Mouse (Mus musculus): ENCODE data around the gene Kitl. TPM values are rescaled to one million over a fixed set of nuclear protein-coding genes. Genes with fewer than 3 reads are reported as not detected.

The Kitl gene
- 9.8 and 14.1 TPM in 2 replicates for polyA plus RNA-seq (2012; ENCODE audit: insufficient read depth, insufficient read length, missing spikeins)

DNA sequence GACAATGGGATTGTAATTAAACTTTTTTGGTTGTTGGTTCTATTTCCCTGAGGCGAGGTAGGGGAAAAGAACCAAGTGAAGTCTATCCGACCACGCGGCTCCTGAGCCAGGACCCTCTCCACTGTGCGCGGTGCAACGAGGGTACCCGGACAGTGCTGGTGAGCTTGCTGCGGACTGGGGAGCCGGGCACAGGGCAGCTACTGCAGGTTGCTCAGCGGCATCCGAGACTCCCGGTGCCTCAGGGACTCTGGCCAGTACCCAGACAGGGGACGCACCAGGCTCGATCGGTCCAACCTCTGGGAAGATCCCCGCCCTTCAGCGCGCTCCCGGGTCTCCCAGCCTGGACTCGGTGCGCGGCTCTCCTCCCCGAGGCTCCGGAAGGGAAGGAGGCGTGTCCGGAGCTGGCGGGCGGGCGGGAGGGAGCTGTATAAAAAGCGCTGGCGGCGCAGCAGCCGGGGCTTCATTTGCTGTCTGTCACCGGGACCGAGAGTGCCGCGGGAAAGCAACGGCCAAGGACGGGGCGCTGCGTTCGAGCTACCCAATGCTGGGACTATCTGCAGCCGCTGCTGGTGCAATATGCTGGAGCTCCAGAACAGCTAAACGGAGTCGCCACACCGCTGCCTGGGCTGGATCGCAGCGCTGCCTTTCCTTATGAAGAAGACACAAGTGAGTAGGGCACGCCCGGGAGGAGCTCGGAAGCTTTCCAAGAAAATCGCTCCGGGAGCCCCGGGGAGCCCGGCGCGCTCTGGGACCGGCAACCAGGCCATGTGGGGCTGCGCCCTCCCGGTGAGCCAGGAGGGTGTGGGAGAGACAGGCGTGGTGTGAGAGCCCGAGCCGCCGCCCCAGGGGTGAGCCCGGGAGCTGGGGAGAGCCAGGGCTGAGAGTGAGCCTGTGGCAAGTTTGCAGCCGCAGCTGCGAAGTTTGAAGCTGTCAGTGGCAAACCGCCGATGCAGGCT lies at the start of gene Kitl:
TSS of gene Kitl (plus strand) at position 261 of the 956 bp plus-strand sequence.
- peak within 1 kb of the TSS; percentile 80 for H3K27ac ChIP-seq (replicated peaks; ENCODE audit: low read depth, low read length)

DNA sequence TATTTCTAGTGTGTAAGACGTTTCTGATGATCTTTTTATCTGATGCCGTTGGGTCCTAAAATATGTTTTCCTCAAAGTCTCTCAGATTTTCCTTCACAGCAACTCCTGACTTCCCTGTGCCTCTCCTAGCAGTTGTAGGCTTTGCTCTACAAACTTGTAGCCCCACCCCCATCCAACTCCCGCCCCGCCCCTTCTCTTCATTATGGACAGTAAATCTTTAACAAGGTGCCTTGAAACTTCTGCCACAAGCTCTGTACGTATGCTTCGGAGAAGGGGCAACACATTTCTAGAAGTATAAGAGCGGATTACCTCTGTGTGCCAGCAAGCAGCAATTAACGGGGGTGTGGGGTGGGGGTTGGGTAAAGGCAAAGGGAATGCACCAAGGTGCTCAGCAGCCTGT lies 42.6 kb upstream of the Kitl start:
- H3K4me1 ChIP-seq (ENCODE audit: control insufficient read depth, insufficient read depth, insufficient read length, low read length): no peaks in the 10 kb centered on the region
- no peak overlapping the region for H3K4me3 ChIP-seq (ENCODE audit: insufficient read depth, low read depth, low read length)
- H3K27ac ChIP-seq (replicated peaks; ENCODE audit: low read depth, low read length): no peak overlapping the region

More for the DNA sequence above, at the start of gene Kitl:
- Histone ChIP-seq H3K4me3 (ENCODE audit: insufficient read depth, low read depth, low read length) (peak within 1 kb of the TSS; percentile 79), H3K4me1 (ENCODE audit: control insufficient read depth, insufficient read depth, insufficient read length, low read length) (peaks cover 4% of the 10 kb centered on the region; the same call in 1 of the 2 replicates)

DNA sequence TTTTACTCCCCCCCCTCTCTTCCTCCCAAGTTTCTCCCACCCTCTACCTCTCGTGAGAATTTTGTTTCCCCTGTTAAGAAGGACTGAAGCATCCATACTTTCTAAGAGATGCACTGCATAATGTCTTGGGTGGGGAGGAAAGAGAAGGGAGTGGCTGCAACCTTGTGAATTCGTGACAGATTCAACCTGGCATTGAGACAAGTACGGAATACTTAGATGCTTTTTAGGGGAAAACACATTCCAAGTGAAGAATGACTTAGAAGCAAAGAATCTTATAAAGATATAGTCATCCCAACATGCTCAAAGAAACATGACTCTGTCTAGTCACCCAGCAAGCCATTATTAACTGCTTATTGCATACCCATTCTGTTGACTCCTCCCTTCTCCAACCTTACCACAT lies 35.3 kb upstream of the Kitl start:
- Histone ChIP-seq H3K4me1 (ENCODE audit: control insufficient read depth, insufficient read depth, insufficient read length, low read length) (no peaks in the 10 kb centered on the region), H3K4me3 (ENCODE audit: insufficient read depth, low read depth, low read length) (no peak overlapping the region), H3K27ac (replicated peaks; ENCODE audit: low read depth, low read length) (no peak overlapping the region)

DNA sequence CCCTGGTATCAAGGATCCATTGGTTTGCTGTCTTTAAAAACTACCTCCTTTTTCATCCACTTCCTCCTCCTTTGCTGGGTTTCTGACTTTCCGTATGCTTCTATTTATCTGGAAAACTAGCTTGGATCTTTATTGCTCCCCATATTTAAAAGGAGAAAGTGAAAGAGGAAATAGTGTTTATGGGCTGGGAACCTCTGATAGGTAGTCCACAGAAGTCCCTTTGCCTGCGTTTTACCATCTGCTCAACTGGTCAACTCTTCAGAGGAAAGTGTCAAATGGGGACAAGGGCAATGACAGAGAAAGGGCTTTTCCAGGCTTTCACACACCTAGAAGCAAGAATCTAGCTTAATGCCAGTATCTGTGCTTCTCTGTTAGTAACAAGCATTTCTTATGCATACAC lies 34.5 kb upstream of the Kitl start:
- Histone ChIP-seq H3K27ac (replicated peaks; ENCODE audit: low read depth, low read length) (no peak overlapping the region), H3K4me3 (ENCODE audit: insufficient read depth, low read depth, low read length) (no peak overlapping the region), H3K4me1 (ENCODE audit: control insufficient read depth, insufficient read depth, insufficient read length, low read length) (no peaks in the 10 kb centered on the region)

DNA sequence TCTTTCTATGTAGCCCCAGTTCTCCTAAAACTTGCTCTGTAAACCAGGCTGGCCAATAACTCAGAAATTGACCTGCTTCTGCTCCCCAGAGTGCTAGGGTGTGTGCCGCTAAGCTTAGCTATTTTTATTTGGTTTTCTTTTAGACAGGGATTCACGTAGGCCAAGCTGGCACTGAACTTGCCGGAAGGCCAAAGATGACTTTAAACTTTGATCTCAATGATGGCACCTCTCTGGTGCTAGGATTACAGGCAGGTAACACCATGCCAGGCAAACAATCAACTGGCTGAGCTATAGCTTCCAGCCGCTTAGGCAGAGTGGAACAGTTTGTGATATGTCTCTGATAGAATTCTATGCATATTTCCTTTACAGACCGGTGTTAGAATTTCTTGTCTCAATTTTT lies 33.5 kb upstream of the Kitl start:
- no peak overlapping the region for H3K27ac ChIP-seq (replicated peaks; ENCODE audit: low read depth, low read length)
- H3K4me1 ChIP-seq (ENCODE audit: control insufficient read depth, insufficient read depth, insufficient read length, low read length): no peaks in the 10 kb centered on the region
- H3K4me3 ChIP-seq (ENCODE audit: insufficient read depth, low read depth, low read length): no peak overlapping the region

DNA sequence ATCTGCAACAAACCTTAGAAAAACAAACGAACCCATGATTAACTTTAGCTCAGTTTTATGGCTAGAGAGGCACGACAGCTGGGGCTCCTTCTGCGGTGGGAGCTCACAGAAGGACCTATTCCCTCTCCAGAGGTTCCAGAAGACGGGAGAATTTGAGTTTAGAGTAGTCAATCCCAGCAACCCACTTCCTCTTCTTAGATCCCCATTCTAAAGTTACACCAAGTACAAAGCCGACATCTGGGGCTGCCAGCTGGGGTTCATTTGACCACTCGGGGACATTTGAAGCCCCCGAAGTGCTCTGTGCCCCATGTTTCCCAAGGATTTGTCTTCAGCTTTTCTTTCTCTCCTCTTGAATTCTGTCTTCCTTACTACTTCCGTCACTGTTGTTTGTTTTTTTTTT lies 28.7 kb upstream of the Kitl start:
- peak overlapping the region; percentile 31; the same call in 1 of the 2 replicates for H3K27ac ChIP-seq (replicated peaks; ENCODE audit: low read depth, low read length)
- no peaks in the 10 kb centered on the region for H3K4me1 ChIP-seq (ENCODE audit: control insufficient read depth, insufficient read depth, insufficient read length, low read length)
- H3K4me3 ChIP-seq (ENCODE audit: insufficient read depth, low read depth, low read length): peak overlapping the region; percentile 44

DNA sequence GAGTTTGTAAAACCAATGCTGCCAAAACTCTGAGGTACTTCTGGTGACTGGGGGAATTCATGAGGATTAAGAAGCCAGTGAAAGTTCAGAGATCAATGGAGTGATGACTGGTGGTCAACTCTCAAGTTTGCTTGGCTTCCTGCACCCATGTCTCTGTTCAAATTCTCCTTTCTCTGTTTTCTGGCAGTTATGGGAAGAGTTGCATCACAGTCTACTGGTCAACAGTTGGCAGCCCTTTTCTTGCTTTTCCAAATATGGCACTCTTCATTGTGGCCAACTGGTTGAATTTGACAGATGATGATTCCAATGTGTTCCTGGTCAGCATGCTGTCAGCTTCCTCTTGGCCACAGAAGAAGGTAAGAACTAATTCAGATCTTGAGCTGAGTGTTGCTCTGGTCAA lies 25.7 kb upstream of the Kitl start:
- H3K27ac ChIP-seq (replicated peaks; ENCODE audit: low read depth, low read length): no peak overlapping the region
- no peaks in the 10 kb centered on the region for H3K4me1 ChIP-seq (ENCODE audit: control insufficient read depth, insufficient read depth, insufficient read length, low read length)
- H3K4me3 ChIP-seq (ENCODE audit: insufficient read depth, low read depth, low read length): no peak overlapping the region

DNA sequence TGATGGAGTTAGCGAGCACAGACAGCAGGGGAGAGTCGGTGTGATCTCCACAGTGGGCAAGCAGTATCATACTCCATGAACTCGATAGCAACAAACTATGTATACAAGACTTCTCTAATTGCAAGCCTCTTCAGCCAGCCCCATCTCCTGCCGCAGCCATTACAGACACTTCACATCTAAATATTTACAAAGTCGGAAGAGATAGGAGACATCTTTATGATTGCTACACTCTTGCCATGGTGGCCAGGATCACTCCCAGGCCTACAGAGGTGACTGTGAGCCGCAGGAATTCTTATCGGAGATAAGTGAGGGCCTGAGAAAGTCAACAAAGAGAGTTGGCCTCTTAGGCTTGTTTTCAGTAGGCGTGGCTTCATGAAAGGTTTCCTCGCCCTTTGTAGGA lies 23.3 kb upstream of the Kitl start:
- H3K27ac ChIP-seq (replicated peaks; ENCODE audit: low read depth, low read length): no peak overlapping the region
- H3K4me3 ChIP-seq (ENCODE audit: insufficient read depth, low read depth, low read length): no peak overlapping the region
- H3K4me1 ChIP-seq (ENCODE audit: control insufficient read depth, insufficient read depth, insufficient read length, low read length): no peaks in the 10 kb centered on the region

DNA sequence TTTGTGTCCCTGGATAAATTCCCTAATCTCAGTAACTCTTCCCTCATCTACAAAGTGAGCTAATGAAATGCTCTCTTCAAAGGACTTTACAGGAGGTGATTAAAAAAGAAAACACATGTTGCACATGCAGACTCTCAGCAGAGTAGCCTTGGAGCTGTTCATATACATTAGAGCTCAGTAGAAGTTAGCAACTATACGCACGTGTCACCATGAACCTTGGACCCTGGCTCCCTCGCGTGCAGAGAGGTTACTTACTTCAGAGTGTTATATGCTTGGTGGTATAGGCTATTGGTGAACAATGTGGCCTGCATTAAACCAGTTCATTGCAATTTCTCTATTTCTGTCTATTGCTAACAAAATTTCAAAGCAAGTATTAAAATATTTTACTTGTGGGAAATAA lies 14.0 kb upstream of the Kitl start:
- Histone ChIP-seq H3K27ac (replicated peaks; ENCODE audit: low read depth, low read length) (no peak overlapping the region), H3K4me1 (ENCODE audit: control insufficient read depth, insufficient read depth, insufficient read length, low read length) (no peaks in the 10 kb centered on the region), H3K4me3 (ENCODE audit: insufficient read depth, low read depth, low read length) (no peak overlapping the region)

DNA sequence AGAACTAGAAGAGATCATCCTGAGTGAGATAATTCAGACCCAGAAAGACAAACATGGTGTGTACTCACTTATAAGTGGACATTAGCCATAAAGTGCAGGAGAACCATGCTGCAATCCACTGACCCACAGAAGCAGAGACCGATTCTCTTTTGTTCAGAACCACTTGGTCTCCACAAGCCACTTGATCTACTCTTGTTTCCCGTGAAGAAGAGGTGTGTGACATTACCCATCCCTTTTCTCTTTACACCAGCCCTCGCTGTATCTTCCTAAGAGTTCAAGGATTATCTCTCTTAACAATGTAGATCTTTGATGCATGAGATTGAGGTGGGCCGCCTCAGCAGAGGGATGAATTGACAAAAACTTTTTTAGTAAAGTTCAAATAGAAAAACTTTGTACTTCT lies 11.6 kb upstream of the Kitl start:
- Histone ChIP-seq H3K4me3 (ENCODE audit: insufficient read depth, low read depth, low read length) (no peak overlapping the region), H3K4me1 (ENCODE audit: control insufficient read depth, insufficient read depth, insufficient read length, low read length) (no peaks in the 10 kb centered on the region), H3K27ac (replicated peaks; ENCODE audit: low read depth, low read length) (no peak overlapping the region)

DNA sequence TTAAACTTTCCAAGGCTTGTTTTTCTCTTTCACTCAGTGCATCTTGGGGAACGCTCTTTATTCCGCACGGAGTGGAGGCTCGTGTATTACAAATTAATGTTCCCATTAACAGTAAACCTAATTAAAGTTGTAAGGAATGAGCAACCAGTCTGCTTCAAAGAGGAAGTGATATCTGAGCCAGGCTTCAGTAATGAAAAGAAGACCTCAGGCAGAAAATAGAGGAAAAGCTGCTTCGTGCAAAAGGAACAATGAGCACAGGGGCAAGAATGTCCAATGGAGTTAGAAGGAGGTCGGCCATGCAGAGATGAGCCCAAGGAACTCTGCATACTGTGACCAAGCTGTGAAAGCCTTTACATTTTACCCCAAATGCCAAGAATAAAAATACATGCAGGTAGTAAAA lies 5.7 kb upstream of the Kitl start:
- peaks cover 4% of the 10 kb centered on the region; the same call in 1 of the 2 replicates for H3K4me1 ChIP-seq (ENCODE audit: control insufficient read depth, insufficient read depth, insufficient read length, low read length)
- H3K27ac ChIP-seq (replicated peaks; ENCODE audit: low read depth, low read length): no peak overlapping the region
- no peak overlapping the region for H3K4me3 ChIP-seq (ENCODE audit: insufficient read depth, low read depth, low read length)

DNA sequence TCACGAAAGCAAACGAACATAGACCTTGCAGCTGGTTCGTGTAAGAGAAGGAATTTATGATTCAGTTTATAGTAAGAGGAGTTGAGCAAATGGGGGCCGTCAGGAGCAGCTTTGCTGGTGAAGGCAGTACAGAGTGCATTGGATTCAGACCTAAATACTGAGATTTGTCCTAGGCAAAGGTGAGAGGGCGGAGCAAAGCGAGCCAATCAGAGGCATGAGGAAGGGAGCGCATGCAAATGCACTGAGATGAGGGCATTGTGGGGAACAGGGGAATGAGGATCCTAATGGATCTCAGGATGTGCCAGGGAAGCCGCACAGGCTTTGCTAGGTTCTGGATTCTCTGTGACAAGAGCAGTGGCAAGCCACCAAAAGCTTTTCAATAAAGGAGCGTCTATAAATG lies 5.1 kb upstream of the Kitl start:
- Histone ChIP-seq H3K4me3 (ENCODE audit: insufficient read depth, low read depth, low read length) (no peak overlapping the region), H3K27ac (replicated peaks; ENCODE audit: low read depth, low read length) (no peak overlapping the region), H3K4me1 (ENCODE audit: control insufficient read depth, insufficient read depth, insufficient read length, low read length) (peaks cover 4% of the 10 kb centered on the region; the same call in 1 of the 2 replicates)

DNA sequence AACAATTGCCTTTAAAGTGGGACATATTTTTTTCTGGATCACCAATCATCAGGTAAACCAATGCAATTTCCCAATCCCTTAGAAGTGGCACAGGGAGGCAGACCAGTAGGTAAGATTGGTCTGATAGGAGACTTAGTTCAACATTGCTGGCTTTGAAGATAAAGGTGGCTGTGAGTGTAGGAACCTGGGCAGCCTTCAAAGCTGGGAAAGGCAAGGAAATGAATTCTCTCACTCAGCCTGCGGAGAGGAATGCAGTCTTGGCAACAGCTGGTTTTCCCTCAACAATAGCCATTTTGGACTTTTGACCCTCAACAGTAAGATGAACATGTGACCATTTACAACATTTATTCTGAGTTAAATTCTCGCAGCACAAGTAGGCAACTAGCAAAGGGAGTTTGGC lies 1.3 kb upstream of the Kitl start:
- Histone ChIP-seq H3K4me1 (ENCODE audit: control insufficient read depth, insufficient read depth, insufficient read length, low read length) (peaks cover 4% of the 10 kb centered on the region; the same call in 1 of the 2 replicates), H3K4me3 (ENCODE audit: insufficient read depth, low read depth, low read length) (no peak overlapping the region), H3K27ac (replicated peaks; ENCODE audit: low read depth, low read length) (no peak overlapping the region)

DNA sequence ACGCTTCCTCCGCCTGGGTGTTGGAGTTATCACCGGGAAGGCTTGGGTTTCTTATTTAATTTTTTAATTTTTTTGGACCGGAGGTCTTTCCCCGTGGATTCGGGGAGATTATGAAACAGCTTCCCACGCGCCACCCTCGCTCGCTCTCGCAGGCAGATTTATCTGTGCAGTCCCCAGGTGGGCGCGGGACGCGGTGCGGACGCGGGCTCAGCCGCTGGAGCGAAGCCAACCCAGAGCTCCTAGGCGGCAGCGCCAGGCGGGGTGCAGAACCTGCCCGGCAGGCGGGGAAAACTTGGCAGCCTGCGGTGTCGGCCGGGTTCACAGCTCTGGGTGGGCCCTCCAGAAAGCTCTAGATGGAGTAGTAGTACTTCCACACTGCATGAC lies 888 bp downstream of the Kitl start:
- H3K27ac ChIP-seq (replicated peaks; ENCODE audit: low read depth, low read length): peak overlapping the region; percentile 80
- peak overlapping the region; percentile 79 for H3K4me3 ChIP-seq (ENCODE audit: insufficient read depth, low read depth, low read length)
- peaks cover 4% of the 10 kb centered on the region; the same call in 1 of the 2 replicates for H3K4me1 ChIP-seq (ENCODE audit: control insufficient read depth, insufficient read depth, insufficient read length, low read length)

DNA sequence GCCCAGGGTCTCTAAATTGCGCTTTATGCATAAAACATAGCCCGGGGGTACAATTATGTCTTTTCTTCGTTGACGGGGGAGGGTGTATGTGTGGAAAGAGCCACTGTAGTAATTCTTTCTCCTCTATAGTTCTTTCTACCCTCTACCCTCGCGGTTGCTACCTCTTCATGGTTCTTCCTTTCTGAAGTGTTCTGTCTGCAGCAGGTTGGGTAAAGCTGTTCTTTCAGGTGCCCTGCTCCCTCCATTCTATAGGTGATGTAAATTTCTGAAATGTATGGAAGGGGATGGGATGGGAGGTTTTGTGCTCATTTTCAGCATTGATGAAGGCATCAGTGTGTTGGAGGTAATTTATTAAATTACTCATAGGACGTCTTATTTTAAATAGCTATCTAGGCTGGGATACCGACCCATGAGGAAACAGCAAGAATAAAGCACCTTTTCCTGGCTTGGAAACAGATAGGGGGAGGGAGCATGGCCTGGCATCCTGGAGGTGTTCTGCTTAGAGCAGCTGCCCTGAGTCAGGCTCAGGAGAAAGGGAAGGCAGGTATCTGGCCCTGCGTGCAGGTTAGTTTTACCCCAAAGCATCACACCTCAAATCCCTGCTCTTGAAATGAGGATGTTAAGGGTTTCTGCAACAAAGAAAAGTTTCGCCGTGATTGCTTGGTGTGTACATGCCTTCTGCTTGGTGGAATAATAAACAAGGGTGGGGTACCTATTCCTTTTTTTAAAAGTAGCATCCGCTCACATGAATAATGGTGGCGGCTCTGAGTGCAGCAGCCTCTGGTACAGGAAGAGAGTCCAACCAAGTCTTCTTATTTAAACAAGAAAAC lies 1.7 kb downstream of the Kitl start:
- Histone ChIP-seq H3K27ac (replicated peaks; ENCODE audit: low read depth, low read length) (peak overlapping the region; percentile 87), H3K4me1 (ENCODE audit: control insufficient read depth, insufficient read depth, insufficient read length, low read length) (peaks cover 4% of the 10 kb centered on the region; the same call in 1 of the 2 replicates), H3K4me3 (ENCODE audit: insufficient read depth, low read depth, low read length) (peak overlapping the region; percentile 79)

Measured in brown adipose tissue, adult 24 weeks (tissue).